Mouse (Mus musculus): ENCODE measurements around the gene Def6. TPM values are rescaled to one million over a fixed set of nuclear protein-coding genes. Genes with fewer than 3 reads are reported as not detected.
A peak's percentile ranks its signal among the peaks of the same experiment; 100 is the strongest.
"Not testable (repeated sequence)": the region's sequence is repeated elsewhere in the genome, so short reads cannot be mapped to it uniquely, and the experiment has no call there.

Def6 gene
- total RNA-seq, 2 experiments from 2014 or later, result 1.1 to 1.9 TPM

DNA sequence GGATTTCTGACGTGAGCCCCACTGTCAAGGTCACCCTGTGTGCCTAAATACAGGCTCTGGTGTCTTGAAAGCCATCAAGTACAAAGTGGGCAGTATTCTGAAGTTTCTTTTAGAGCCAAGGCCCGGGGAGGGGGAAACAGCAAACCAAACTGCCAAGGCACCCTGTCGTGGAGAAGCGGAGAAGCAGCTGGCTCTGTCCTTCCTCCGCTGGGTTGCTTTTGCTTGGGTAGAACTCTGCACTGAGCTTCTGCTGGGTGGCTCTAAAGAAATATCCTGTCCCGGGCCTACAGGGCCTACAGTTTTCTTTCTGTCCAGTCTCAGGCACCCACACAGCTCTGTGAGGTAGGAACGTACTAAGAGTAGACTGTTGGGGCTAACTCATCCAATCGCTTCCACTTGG, 486 bp upstream of the Def6 start:
- DNase-seq (ENCODE audit: low spot score), result no peak

DNA sequence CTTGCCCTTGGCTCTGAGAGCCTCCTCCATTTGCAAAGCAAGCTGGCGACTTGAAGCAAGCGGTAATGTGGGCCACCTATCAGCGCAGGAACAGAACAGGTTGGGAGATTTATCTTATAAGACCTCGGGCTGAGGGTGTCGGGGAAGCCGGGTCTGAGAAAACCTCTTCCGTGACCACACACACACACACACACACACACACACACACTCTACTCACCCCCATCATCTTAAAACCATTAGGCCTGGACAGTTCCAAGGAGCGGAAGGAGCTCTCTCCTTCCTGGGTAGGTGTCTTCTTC, 685 bp downstream of the Def6 start:
- DNase-seq (ENCODE audit: low spot score), result no peak

DNA sequence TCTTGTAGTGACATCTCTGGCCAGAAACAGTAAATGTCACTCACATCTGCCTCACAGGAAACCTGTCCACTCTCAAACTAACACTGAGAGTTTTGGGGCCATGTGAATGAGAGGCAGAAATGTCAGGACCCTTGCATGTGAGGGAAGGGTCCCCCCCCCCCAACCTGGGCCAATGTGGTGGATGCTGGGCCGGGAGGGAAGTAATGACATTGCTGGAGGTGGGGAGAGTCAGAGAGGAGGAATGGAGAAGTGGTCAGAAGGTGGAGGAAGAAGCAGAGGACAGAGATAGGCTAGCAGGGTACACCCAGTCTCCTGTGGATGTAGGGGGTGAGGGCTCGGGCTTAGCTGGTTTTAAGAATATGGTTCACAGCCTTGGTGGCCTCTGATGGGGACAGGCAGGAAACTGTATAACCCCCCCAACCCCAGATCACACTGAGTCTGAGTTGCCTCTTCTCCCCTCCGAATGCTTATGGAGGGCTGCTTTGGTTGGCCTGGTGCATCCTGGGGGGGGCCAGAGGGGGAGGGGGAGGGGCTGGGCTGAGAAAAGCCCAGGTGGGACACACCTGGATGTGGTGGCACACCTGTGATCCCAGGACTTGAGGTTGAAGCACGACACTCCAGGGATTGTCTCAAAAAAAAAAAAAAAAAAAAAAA, 2.0 kb downstream of the Def6 start:
- no peak for DNase-seq (ENCODE audit: low spot score)

DNA sequence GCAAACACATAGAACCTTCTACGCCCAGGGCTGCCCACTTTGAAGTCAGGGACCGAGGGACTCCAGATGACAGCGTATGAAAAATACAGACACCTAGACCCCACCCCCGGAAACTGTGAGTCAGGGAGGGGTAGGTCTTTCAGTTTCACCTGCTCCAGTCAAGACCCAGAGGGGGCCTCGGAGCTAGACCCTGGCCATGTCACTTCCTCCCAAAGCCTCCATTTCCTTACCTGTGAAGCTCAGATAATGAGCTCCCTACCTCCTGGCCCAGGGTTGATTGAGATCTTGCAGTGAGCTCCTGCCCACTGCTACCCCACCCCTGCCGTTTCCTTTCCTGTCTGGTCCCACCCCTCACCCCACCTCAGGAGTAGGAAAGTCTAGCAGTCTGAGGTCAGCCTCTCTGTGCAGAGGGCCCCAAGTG, 4.4 kb downstream of the Def6 start:
- DNase-seq (ENCODE audit: low spot score), result no peak

DNA sequence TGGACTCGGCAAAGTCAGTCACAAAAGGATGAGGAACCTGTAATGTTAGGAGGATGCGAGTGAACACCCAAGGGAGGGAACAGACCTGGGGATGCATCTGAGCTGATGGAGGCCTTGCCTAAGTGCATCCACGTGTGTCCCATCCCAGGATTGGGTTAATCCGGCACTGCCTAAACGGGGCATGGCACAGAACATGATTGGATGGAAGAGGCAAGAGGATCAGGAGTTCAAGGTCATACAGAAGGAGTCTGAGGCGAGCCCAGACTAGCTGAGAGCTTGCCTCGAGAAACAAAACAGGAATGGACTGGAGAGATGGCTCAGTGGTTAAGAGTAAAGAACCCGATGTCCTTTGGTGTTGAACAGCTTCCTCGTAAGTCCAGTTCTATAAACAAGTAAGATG, 4.8 kb downstream of the Def6 start:
- DNase-seq (ENCODE audit: low spot score), result no peak

DNA sequence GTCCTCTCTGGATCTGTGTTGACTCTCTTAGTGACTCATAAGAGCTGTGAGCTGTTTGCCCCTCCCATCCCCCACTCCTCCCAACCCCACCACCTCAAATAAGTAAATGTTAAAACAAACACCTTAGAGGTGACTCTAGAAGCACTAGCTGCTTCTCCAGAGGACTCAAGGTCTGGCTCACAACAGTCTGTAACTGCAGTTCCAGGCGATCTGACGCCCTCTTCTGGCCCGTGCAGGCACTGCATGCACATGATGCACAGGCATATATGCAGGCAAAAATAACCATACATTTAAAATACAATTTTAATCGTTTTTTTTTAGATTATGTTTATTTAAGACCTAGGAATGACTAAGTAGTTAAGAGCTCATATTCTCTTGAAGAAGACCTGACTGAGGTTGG, 5.7 kb downstream of the Def6 start:
- DNase-seq (ENCODE audit: low spot score), result no peak

DNA sequence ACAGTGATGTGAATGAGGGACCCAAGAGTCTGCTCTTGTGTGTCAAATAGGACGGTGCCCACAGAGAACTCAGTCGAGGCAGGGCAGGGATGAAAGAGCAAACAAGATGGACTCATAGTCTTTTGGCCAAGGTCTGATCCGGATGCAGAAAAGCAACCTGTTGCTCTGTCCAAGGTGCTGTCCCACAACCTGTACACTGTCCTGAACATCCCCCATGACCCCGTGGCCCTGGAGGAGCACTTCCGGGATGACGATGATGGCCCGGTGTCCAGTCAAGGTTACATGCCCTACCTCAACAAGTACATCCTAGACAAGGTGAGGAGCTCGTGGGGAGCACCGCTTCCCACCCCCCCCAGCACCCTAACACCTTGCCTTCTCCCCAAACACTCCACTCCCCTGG, 9.2 kb downstream of the Def6 start:
- DNase-seq (ENCODE audit: low spot score), result no peak

DNA sequence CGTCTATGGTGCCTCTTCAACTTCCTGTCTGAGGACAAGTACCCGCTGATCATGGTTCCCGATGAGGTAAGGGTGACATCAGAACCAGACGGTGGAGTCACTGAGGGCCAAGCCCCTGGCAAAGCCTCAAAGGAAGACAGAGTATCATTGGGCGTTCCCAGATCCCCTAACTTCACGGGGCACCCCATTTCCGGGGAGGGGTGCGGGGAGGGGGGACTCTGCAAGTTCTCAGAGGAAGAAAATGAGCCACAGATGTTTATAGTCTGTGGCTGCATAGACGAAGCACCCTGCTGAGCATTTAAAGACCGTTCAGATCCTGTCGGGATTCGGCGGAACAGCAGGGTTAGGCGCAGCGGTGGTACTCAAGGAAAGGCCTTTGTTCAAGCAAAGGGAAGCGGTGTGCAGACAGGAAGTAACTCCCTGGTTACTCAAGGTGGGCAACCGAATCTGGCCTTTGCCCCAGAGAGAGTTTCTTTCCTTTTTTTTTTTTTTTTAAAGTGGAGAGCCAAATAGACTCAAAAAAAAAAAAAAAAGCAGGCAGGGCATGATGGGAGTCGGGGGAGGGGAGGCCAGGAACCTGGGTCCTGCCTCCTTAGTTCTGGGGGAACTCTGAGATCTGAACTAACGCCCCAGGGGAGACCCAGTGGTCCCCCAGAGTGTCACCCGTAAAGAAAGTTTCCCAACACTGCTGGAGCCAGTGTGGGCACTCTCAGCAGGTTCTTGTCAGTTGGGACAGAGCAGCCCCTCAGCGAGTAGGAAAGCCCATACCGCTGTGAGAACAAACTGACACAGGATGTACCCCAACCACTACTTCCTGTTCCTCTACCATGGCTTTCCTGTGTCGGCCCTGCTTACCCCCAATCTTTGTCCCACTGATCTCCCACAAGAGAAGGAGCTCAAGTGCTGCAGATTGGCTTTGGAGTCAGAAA, 10.4 kb downstream of the Def6 start:
- no peak for DNase-seq (ENCODE audit: low spot score)

DNA sequence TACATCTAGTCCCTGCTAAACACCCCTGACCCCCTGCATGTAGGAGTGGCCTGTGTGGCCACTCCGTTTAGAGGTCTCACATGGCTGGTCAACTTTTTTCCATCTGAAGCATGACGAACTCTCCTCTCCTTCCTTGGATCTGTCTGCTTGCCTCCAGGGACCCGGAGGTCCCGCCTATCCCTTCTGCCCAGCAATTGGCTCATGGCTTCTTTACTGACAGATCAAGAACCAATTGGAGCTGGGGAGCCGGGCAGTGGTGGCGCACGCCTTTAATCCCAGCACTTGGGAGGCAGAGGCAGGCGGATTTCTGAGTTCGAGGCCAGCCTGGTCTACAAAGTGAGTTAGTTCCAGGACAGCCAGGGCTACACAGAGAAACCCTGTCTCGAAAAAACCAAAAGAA, 14.9 kb downstream of the Def6 start:
- DNase-seq (ENCODE audit: low spot score), result not testable (repeated sequence)

DNA sequence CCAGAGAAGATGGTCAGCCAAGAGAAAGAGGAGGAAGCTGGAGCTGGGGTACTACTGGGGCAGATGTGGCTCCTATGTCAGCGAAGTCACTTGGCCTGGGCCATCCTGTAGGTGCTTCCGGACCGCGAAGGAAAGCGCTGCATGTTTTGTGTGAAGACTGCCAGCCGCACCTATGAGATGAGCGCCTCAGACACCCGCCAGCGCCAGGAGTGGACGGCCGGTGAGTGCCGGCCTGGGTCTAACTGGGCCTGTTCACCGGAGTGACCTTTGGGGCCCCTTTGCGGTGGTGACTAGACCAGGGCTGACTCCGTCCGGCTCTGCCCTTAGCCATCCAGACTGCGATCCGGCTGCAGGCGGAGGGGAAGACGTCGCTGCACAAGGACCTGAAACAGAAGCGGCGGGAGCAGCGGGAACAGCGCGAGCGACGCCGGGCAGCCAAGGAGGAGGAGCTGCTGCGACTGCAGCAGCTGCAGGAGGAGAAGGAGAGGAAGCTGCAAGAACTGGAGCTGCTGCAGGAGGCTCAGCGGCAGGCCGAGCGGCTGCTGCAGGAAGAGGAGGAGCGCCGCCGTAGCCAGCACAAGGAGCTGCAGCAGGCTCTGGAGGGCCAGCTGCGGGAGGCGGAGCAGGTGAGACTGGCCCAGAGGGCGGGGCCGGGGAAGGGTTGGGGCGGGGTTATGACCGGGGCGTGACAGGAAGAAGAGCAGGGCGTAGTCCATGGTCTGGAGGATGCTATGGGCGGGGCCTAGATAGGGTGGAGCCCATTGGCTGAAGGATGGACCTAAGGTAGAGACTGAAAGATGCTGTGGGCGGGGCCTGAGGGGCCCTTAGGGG, 16.2 kb downstream of the Def6 start:
- DNase-seq (ENCODE audit: low spot score), result peak; percentile 95

DNA sequence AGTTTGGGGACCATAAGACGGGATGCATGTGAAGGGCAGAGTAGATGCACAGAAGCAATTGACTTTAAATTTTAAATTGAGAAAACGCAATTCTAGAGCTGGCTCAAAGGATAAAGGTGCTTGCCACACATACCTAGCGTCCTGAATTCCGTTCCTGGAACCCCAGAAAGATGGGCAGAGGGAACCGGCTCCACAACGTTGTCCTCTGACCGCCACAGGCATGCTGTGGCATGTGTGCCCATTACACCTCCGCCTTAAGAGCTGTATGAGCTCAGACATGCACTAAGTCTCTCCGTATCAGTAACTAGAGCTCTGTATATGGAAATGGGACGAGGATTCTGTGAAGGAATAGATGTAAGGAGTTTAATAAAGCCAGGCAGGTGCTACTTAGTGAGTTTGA, 17.0 kb downstream of the Def6 start:
- no peak for DNase-seq (ENCODE audit: low spot score)

DNA sequence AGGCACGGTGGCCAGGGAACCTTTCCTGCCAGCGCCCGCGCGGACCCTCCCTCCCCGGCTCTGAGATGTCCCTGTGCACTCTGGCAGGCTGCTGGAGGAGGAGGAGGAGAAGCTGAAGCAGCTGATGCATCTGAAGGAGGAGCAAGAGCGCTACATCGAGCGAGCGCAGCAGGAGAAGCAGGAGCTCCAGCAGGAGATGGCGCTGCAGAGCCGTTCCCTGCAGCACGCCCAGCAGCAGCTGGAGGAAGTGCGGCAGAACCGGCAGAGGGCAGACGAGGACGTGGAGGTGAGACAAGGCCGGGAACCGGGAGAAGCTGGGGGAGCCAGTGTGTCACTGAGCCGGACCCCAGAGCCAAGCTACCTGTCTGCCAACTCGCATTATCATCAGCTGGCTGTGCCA, 18.4 kb downstream of the Def6 start:
- peak; percentile 93 for DNase-seq (ENCODE audit: low spot score)

DNA sequence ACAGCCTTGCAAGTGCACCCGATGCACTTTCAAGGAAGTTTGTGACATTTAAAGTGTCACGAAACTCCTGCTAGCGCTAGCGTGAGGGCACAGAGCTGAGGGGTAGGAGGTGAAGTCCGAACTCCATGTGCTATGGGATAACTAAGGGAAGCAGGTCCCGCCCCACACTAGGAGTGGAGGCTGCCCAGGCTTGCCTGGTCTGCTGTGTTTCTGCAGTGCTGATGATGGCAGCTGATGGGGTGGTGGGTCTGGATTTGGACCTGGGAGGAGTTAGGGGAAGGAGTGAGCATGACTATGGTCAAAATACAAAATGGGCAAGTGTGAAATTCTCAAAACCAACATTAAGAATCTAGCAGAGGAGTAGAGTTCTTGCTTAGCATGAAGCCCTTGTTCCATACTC, 22.9 kb downstream of the Def6 start:
- DNase-seq (ENCODE audit: low spot score), result no peak

DNA sequence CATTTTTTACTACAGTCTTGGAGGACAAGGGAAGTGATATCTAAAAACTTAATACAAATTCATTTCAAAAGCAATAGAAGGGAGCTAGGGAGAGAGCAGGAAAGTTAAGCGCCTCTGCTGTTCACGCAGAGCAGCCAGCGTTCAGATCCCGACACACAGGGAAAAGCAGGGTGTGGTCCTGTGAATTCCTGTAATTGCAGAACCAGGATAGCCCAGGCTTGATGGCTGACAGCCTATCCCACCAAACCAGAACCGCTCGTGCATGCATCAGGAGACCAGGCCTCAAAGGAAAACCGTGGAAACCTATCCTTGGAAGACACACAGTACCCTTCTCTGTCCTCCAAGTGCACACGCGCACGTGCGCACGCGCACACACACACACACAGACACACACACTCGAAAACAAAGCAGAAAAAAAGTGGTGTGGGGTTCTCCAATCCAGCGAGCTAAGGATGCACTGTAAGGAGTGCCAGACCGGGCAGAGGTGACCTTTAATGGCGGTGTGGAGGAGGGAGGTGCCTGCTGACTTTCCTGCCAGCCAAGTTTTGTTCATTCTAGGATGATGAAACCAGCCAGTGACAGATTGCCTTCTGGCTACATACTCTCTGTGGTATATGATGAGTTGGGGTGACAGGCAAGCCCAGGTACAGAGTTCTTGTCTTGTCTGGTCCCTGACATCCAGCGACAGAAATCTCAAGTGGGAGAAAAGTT, 23.6 kb downstream of the Def6 start:
- no peak for DNase-seq (ENCODE audit: low spot score)

DNA sequence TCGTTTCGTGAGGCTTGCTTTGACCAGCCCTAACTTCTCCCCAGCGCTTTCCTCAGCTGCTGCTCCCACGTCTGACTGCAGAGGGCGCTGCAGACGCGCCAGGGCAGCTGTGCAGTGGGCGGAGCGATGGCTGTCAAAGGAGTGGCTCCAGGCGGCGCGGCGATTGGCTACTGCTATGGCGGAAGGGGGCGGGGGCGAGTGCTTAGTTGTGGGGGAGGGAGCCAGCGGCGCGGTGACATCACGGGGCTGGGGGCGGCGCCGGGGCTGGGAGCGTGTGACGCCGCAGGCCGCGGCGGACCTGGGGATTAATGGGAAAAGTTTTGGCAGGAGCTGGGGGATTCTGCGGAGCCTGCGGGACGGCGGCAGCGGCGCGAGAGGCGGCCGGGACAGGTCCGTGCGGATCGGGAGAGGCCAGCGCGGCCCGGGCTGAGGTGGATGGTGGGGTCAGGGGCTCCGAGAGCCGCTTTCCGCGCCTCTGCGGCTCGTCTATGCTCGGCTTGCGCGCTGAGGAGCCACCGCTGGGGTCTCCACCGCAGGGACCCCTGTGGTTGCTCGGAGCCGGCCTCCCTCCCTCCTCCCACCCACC, 25.0 kb downstream of the Def6 start, which contains the start of gene Ppard:
Ppard (plus strand) TSS at position 226 of the 586 bp plus-strand sequence.
- peak; percentile 98 for DNase-seq (ENCODE audit: low spot score)

DNA sequence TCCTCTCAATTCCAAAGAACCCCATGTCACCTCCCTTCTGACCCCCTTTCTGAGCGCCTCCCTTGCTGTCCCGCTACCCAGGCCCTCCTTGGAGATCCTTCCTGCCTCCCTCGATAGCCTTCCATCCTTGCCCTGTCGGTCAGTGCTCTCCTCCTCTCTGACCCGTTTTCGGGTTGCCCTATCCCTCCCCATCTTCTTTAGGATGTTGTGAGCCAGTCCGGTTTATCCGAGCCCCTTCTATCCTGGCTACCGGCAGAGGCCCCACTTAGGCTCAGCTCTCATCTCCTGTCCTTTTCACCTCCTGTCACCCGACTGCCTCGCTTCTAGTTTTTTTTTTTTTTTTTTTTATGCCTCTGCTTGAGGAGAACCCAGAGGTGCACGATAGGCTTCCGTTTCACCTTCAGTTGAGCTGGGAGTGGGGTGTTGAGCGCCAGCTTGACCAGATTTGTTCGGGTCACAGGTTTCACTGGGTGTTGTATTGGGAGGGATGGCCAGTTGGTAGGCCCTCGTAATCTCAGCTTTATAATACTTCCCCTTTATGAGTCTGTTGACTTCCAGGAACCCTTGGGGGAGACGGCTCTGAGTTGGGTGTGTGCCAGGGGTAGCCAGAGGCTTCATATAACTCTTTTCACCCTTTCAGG, 25.6 kb downstream of the Def6 start:
- DNase-seq (ENCODE audit: low spot score), result peak; percentile 31

DNA sequence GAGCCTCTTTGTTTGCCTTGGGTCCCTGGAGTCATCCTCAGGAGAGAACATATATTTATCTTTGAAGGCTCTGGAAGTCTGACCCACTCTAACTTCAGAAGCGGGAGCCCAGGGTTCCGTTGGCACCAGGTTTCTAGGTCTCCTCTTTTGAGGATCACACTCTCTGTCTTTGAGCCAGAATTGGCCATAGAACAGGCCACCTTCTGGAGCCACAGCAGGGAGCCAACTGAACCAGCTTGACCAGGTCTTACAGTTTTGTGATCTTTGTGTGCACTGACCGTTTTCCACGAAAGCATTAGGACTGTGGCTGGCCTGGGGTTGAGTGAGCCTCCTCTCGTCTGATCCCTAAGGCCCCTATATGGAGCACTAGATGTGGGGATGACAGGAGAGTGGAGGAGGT, 27.1 kb downstream of the Def6 start:
- no peak for DNase-seq (ENCODE audit: low spot score)

DNA sequence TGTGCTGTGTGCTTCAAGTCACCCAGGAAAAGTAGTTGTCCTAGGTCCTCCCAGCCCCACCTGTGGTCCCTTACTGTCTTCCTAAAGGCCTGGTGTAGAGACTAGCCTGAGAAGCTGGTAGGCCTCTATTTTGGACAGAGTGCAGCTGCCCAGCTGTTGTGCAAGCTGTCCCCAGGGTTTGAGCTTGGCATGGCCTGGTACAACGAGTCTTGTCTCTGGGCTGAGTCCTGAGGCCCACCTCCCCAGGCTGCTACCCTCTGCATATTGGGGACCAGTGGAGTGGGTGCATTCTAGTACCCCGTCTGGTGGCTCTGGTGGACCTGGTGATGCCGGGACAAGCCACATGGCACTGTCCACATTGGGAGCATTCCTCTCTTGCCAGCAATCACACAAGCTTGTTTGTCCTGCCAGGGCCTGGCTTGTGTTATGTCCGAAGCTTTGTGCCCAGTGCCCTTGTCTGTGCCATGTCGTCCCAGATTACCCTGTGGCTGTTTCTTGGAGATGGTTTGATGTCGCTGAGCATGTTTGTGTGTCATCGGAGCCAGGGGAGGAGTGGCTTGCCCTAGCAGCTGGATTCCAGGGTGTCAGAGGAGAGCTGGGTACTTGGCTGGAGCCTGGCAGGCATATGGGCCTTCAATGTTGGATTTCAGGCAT, 28.5 kb downstream of the Def6 start:
- peak; percentile 85 for DNase-seq (ENCODE audit: low spot score)

DNA sequence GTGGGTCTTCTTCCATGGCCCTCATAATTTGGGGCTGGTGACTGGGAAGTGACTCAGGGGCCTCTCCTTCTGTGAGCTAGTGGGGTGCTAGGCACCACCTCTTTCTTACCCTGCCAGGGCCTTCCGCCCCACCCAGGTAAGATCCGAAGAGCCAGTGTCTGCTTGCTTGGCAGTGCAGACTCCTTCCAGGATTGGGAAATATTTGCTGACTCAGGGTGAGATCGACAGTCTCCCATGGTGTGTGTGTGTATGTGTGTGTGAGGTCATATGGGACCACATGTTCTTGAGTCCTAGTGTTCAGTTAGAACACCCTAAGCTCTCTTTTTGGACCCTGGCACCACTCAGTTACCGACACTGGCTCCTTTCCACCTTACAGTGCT, 29.0 kb downstream of the Def6 start:
- no peak for DNase-seq (ENCODE audit: low spot score)

DNA sequence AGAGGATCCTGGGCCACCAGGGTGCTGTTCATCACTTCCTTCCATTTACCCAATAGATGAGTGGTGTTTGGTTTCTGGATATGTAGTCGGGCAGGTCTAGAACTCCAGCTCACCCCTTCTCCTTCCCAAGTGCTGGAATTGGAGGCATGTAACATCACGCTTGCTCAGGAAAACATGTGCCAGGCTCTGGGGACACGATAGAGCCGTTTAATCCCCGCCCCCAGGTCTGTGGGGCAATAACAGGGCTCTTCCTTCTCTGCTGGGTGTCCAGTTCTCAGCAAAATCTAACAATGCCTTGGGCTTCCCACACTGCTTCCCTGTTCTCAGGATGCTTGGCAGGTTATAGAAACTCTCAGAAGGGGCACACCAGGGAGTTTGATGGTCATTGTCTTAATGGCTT, 29.8 kb downstream of the Def6 start:
- no peak for DNase-seq (ENCODE audit: low spot score)
